Mouse (Mus musculus): ENCODE results near the gene Washc3. TPM values are rescaled to one million over a fixed set of nuclear protein-coding genes. Genes with fewer than 3 reads are reported as not detected.

The Washc3 gene
- 10 to 100 TPM; 29.1 to 33.3 TPM for total RNA-seq (2021)
- long read RNA-seq, experiment 1, transcript Washc3-203 (7 exons, 838 nt) = minor isoform, 11 of 36 reads
- long read RNA-seq, experiment 1, transcript Washc3-201 (7 exons, 1,052 nt) = major isoform, 23 of 36 reads
- long read RNA-seq, experiment 1, partial matches to known transcripts = 2 of 36 reads
- long read RNA-seq, experiment 1, other reads (novel, unspliced or antisense) = 0 of 36 reads
- long read RNA-seq, experiment 2, transcript Washc3-203 (7 exons, 838 nt) = minor isoform, 10 of 32 reads
- long read RNA-seq, experiment 2, transcript Washc3-201 (7 exons, 1,052 nt) = major isoform, 21 of 32 reads
- long read RNA-seq, experiment 2, partial matches to known transcripts = 0 of 32 reads
- long read RNA-seq, experiment 2, other reads (novel, unspliced or antisense) = 1 of 32 reads

- peak; percentile 92 for DNase-seq
- intact Hi-C loops (cut with DNase I; ENCODE audit: low total_unique reads) = no loop called here
Observed at GRCm38 (mm10) chr10:88200951-88201638, at the start of gene Washc3. Washc3 (plus strand) TSS chr10:88201093.

- DNase-seq = no peak
- intact Hi-C loops (cut with DNase I; ENCODE audit: low total_unique reads) = no loop called here
Observed at GRCm38 (mm10) chr10:88151658-88152057, 49.2 kb upstream of the Washc3 start.

- intact Hi-C loops (cut with DNase I; ENCODE audit: low total_unique reads) = no loop called here
- DNase-seq = no peak
Observed at GRCm38 (mm10) chr10:88162096-88162495, 38.8 kb upstream of the Washc3 start.

- DNase-seq = no peak
- intact Hi-C loops (cut with DNase I; ENCODE audit: low total_unique reads) = no loop called here
Observed at GRCm38 (mm10) chr10:88162676-88163075, 38.2 kb upstream of the Washc3 start.

GRCm38 (mm10) chr10:88166158-88166557 lies 34.7 kb upstream of the Washc3 start:
- intact Hi-C loops (cut with DNase I; ENCODE audit: low total_unique reads) = no loop called here
- DNase-seq = no peak

GRCm38 (mm10) chr10:88167438-88168077 lies 33.3 kb upstream of the Washc3 start:
- DNase-seq = no peak
- intact Hi-C loops (cut with DNase I; ENCODE audit: low total_unique reads) = no loop called here

- intact Hi-C loops (cut with DNase I; ENCODE audit: low total_unique reads) = no loop called here
- DNase-seq = no peak
Observed at GRCm38 (mm10) chr10:88200541-88200940, 352 bp upstream of the Washc3 start.

GRCm38 (mm10) chr10:88201650-88202049 lies 757 bp downstream of the Washc3 start:
- DNase-seq = no peak
- intact Hi-C loops (cut with DNase I; ENCODE audit: low total_unique reads) = no loop called here

GRCm38 (mm10) chr10:88202581-88202980 lies 1.7 kb downstream of the Washc3 start:
- intact Hi-C loops (cut with DNase I; ENCODE audit: low total_unique reads) = no loop called here
- no peak for DNase-seq

- no peak for DNase-seq
- intact Hi-C loops (cut with DNase I; ENCODE audit: low total_unique reads) = no loop called here
Observed at GRCm38 (mm10) chr10:88203236-88203635, 2.3 kb downstream of the Washc3 start.

- intact Hi-C loops (cut with DNase I; ENCODE audit: low total_unique reads) = no loop called here
- DNase-seq = no peak
Observed at GRCm38 (mm10) chr10:88212644-88213043, 11.8 kb downstream of the Washc3 start.

GRCm38 (mm10) chr10:88214800-88215514 lies 14.1 kb downstream of the Washc3 start:
- DNase-seq = no peak
- intact Hi-C loops (cut with DNase I; ENCODE audit: low total_unique reads) = no loop called here

GRCm38 (mm10) chr10:88218161-88218560 lies 17.3 kb downstream of the Washc3 start:
- DNase-seq = no peak
- intact Hi-C loops (cut with DNase I; ENCODE audit: low total_unique reads) = no loop called here

- intact Hi-C loops (cut with DNase I; ENCODE audit: low total_unique reads) = no loop called here
- no peak for DNase-seq
Observed at GRCm38 (mm10) chr10:88221718-88222117, 20.8 kb downstream of the Washc3 start.

GRCm38 (mm10) chr10:88225421-88225820 lies 24.5 kb downstream of the Washc3 start:
- intact Hi-C loops (cut with DNase I; ENCODE audit: low total_unique reads) = no loop called here
- DNase-seq = no peak

GRCm38 (mm10) chr10:88227962-88228361 lies 27.1 kb downstream of the Washc3 start:
- intact Hi-C loops (cut with DNase I; ENCODE audit: low total_unique reads) = no loop called here
- no peak for DNase-seq

- no peak for DNase-seq
- intact Hi-C loops (cut with DNase I; ENCODE audit: low total_unique reads) = no loop called here
Observed at GRCm38 (mm10) chr10:88228521-88229017, 27.7 kb downstream of the Washc3 start.

GRCm38 (mm10) chr10:88231671-88232070 lies 30.8 kb downstream of the Washc3 start:
- intact Hi-C loops (cut with DNase I; ENCODE audit: low total_unique reads) = no loop called here
- DNase-seq = no peak

GRCm38 (mm10) chr10:88232765-88233164 lies 31.9 kb downstream of the Washc3 start:
- DNase-seq = no peak
- intact Hi-C loops (cut with DNase I; ENCODE audit: low total_unique reads) = no loop called here

- intact Hi-C loops (cut with DNase I; ENCODE audit: low total_unique reads) = no loop called here
- no peak for DNase-seq
Observed at GRCm38 (mm10) chr10:88244681-88245080, 43.8 kb downstream of the Washc3 start.

Measured in gastrocnemius, postnatal 14 days (tissue).